Mouse (Mus musculus) small intestine, adult 2 months (tissue): ENCODE data around the gene Sgpp1.

Experiments used
- CTCF ChIP-seq: fragments of 200-500 bp; IDR thresholded peaks from 2 replicates; pipeline ENCODE4 v1.5.1; 2012; ENCODE audit warnings: low read depth, mild to moderate bottlenecking, control low read depth, inconsistent platforms, low read length, moderate library complexity, mixed read lengths; ENCODE audit not compliant: insufficient replicate concordance, insufficient read length; ENCODE audit errors: extremely low read depth
- POLR2A ChIP-seq: fragments of 200-500 bp; IDR thresholded peaks from 2 replicates; pipeline ENCODE4 v1.6.1; 2012; ENCODE audit warnings: low read depth, mild to moderate bottlenecking, control low read depth, inconsistent platforms, low read length, moderate library complexity

DNA sequence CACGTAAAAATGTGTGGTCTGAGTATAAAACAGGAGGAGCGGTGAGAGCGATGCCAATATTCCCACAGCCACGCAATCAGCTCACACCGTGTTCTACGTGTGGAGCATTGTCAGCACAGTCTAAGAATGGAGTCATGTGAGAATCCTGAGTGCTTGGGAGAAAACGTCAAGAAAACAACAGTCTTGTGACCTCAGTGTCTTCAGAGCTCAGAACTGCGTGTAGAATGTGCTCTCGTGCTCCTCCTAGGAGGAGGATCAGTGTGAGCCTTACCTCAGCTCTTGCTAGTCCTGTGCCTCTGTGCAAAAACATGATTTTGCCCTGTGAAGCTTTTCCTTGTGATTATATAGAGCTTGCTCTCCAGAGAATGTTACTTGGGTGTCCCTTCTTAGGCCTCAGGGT is 14.5 kb downstream of the Sgpp1 start:
- TF ChIP-seq CTCF, result no peak
- no peak for TF ChIP-seq POLR2A
